Mouse (Mus musculus): Measurements from ENCODE around the gene Pfdn6. TPM values are rescaled to one million over a fixed set of nuclear protein-coding genes. Genes with fewer than 3 reads are reported as not detected.

The Pfdn6 gene
- polyA plus RNA-seq, 1 experiment, result 19.4 TPM

DNA sequence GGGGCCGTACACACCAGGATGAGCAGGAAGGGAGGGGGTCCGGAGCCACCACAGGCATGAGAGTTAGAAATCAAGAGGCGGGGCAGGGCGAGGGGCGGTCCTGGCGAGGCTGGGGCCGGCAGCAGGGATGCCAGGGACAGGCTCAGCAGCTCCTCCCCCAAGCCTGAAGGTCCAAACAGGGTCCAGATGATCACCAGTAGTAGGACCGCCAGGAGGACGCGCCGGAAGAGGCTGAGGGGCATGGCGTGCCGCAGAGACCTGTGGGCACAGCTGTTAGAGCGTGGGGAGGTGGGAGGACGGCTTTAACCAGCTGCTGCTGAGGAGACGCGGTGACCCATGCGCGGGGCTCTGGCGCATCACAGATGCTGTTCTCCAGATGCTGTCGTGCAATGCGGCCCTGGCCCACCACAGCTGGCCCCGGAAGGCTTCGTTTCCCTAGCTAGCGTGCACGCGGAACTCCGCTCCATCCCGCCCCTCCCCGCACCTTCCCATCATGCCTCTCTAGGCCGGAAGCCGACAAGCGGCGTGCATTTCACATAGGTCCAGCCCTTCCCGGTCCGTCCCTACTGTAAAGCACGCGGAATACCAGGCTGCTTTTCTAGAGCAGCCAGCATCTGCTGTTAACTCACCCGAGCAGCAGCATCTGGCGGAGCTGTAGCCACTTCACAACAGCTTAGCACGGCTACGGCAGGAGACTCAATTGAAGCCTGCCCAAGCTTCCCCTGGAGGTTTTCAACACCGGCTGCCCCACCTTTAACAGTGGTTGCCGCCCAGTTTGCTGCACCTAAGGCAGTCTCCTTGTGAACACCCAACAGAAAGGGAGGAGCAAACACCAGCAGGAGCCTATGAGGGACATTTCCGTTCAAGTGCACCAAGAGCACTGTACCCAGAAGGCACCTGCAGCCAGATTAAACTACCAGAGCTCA, 11.1 kb upstream of the Pfdn6 start, which contains the start of gene B3galt4:
Gene B3galt4 (minus strand): TSS at position 468 of the 926 bp plus-strand sequence.
- WGBS, result under 1% methylated on average over 45 of the region's 45 CpGs
- H3K4me1 ChIP-seq (ENCODE audit: control insufficient read depth, insufficient read depth, insufficient read length, low read length), result peaks cover 38% of the 10 kb centered on the region
- TF ChIP-seq POLR2A (IDR thresholded peaks at IDR 0.05; ENCODE audit: low read depth, low read length), result peak; percentile 46; the same call in 1 of the 2 replicates
- TF ChIP-seq CTCF (IDR thresholded peaks at IDR 0.05; ENCODE audit: extremely low read depth, insufficient read length, insufficient replicate concordance, low read depth, low read length), result no peak
- no peaks in the 10 kb centered on the region for H3K27me3 ChIP-seq (ENCODE audit: control insufficient read depth, insufficient read depth, low read length)
- H3K27ac ChIP-seq (ENCODE audit: insufficient read depth, low read depth, low read length), result peak within 1 kb of the TSS; percentile 73
- peaks cover 17% of the 10 kb centered on the region for H3K36me3 ChIP-seq (ENCODE audit: control insufficient read depth, insufficient read depth, low read length)
- peak within 1 kb of the TSS; percentile 69 for H3K4me3 ChIP-seq (ENCODE audit: low read depth, low read length)

- 44% methylated on average over 10 of the region's 10 CpGs for whole genome bisulfite sequencing
- H3K4me3 ChIP-seq (ENCODE audit: low read depth, low read length), result peak overlapping the region; percentile 69
- H3K27ac ChIP-seq (ENCODE audit: insufficient read depth, low read depth, low read length), result peak overlapping the region; percentile 73
- H3K4me1 ChIP-seq (ENCODE audit: control insufficient read depth, insufficient read depth, insufficient read length, low read length), result peaks cover 38% of the 10 kb centered on the region
- TF ChIP-seq CTCF (IDR thresholded peaks at IDR 0.05; ENCODE audit: extremely low read depth, insufficient read length, insufficient replicate concordance, low read depth, low read length) (no peak), POLR2A (IDR thresholded peaks at IDR 0.05; ENCODE audit: low read depth, low read length) (no peak)
- H3K27me3 ChIP-seq (ENCODE audit: control insufficient read depth, insufficient read depth, low read length), result no peaks in the 10 kb centered on the region
- H3K36me3 ChIP-seq (ENCODE audit: control insufficient read depth, insufficient read depth, low read length), result peaks cover 17% of the 10 kb centered on the region
These were observed 10.0 kb upstream of the Pfdn6 start for GRCm38 (mm10) chr17:33950131-33950625.

DNA sequence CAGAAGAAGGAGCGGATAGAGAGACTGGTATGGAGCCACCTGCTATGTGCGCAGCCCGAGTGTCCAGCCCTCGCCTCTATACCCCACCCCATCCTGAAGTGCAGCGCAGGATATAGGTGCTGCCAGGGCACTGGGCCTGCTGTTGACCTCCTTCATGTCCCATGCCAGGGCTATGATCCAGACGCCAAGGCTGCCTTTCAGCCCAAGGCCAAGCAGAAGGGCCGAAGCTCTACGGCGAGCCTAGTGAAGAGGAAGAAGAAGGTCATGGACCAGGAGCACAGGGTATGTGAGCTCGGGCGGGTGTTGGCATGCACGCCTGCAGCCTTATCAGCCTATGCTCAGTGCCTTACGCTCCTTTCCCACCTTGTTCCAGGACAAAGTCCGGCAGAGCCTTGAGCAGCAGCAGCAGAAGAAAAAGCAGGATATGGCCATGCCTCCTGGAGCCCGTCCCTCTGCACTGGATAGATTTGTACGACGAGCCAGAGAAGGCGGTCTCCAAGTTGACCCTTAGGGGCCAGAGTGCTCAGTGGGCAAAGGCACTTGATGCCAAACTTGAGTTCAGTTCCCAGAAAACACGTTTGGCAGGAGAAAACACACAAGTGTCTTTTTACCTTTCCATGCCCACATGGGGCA, 8.9 kb upstream of the Pfdn6 start:
- no peak; the same call in 1 of the 2 replicates for TF ChIP-seq POLR2A (IDR thresholded peaks at IDR 0.05; ENCODE audit: low read depth, low read length)
- no peak for TF ChIP-seq CTCF (IDR thresholded peaks at IDR 0.05; ENCODE audit: extremely low read depth, insufficient read length, insufficient replicate concordance, low read depth, low read length)
- H3K4me1 ChIP-seq (ENCODE audit: control insufficient read depth, insufficient read depth, insufficient read length, low read length), result peaks cover 33% of the 10 kb centered on the region
- H3K27ac ChIP-seq (ENCODE audit: insufficient read depth, low read depth, low read length), result peak overlapping the region; percentile 85
- H3K27me3 ChIP-seq (ENCODE audit: control insufficient read depth, insufficient read depth, low read length), result no peaks in the 10 kb centered on the region
- peak overlapping the region; percentile 50 for H3K4me3 ChIP-seq (ENCODE audit: low read depth, low read length)
- 35% methylated on average over 19 of the region's 19 CpGs for WGBS
- H3K36me3 ChIP-seq (ENCODE audit: control insufficient read depth, insufficient read depth, low read length), result peaks cover 15% of the 10 kb centered on the region

DNA sequence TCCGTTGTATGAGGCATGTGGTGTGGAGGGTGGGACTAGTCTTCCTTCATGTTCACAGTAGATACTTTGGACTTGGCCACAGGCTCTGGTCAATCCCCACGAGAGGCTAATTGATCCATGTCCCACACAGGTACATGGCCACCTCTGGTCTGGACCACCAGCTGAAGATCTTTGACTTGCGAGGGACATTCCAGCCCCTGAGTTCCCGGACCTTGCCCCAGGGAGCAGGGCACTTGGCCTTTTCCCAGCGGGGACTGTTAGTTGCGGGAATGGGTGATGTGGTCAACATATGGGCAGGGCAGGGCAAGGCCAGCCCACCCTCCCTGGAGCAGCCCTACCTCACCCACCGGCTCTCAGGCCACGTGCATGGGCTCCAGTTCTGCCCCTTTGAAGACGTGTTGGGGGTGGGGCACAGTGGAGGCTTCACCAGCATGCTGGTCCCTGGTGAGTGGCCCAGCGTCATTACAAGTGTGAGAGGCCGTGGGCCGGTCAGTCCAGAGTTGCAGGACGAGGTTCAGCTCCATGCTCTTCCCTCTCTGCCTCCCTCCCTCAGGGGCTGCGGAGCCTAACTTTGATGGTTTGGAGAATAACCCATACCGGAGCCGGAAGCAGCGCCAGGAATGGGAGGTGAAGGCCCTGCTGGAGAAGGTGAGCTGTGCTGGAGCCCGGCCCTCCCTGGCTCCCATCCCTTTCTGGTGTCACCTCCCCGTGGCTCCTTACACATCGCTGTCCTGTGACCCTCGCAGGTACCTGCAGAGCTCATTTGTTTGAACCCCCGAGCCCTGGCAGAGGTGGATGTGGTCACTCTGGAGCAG, 8.2 kb upstream of the Pfdn6 start:
- 62% methylated on average over 22 of the region's 22 CpGs for WGBS
- Histone ChIP-seq H3K36me3 (ENCODE audit: control insufficient read depth, insufficient read depth, low read length) (peaks cover 13% of the 10 kb centered on the region), H3K4me1 (ENCODE audit: control insufficient read depth, insufficient read depth, insufficient read length, low read length) (peaks cover 33% of the 10 kb centered on the region), H3K4me3 (ENCODE audit: low read depth, low read length) (peak overlapping the region; percentile 50), H3K27ac (ENCODE audit: insufficient read depth, low read depth, low read length) (peak overlapping the region; percentile 85; the same call in 1 of the 2 replicates), H3K27me3 (ENCODE audit: control insufficient read depth, insufficient read depth, low read length) (no peaks in the 10 kb centered on the region)
- TF ChIP-seq CTCF (IDR thresholded peaks at IDR 0.05; ENCODE audit: extremely low read depth, insufficient read length, insufficient replicate concordance, low read depth, low read length) (no peak), POLR2A (IDR thresholded peaks at IDR 0.05; ENCODE audit: low read depth, low read length) (no peak)

GRCm38 (mm10) chr17:33947430-33948089, 7.4 kb upstream of the Pfdn6 start:
- peaks cover 27% of the 10 kb centered on the region for H3K4me1 ChIP-seq (ENCODE audit: control insufficient read depth, insufficient read depth, insufficient read length, low read length)
- 69% methylated on average over 10 of the region's 10 CpGs for WGBS
- TF ChIP-seq CTCF (IDR thresholded peaks at IDR 0.05; ENCODE audit: extremely low read depth, insufficient read length, insufficient replicate concordance, low read depth, low read length), result no peak
- TF ChIP-seq POLR2A (IDR thresholded peaks at IDR 0.05; ENCODE audit: low read depth, low read length), result no peak

GRCm38 (mm10) chr17:33943454-33943853, 3.3 kb upstream of the Pfdn6 start:
- 94% methylated on average over 15 of the region's 15 CpGs for WGBS
- Histone ChIP-seq H3K36me3 (ENCODE audit: control insufficient read depth, insufficient read depth, low read length) (peaks cover 5% of the 10 kb centered on the region), H3K27ac (ENCODE audit: insufficient read depth, low read depth, low read length) (no peak overlapping the region), H3K27me3 (ENCODE audit: control insufficient read depth, insufficient read depth, low read length) (no peaks in the 10 kb centered on the region), H3K4me1 (ENCODE audit: control insufficient read depth, insufficient read depth, insufficient read length, low read length) (peaks cover 18% of the 10 kb centered on the region), H3K4me3 (ENCODE audit: low read depth, low read length) (no peak overlapping the region)
- TF ChIP-seq CTCF (IDR thresholded peaks at IDR 0.05; ENCODE audit: extremely low read depth, insufficient read length, insufficient replicate concordance, low read depth, low read length) (no peak), POLR2A (IDR thresholded peaks at IDR 0.05; ENCODE audit: low read depth, low read length) (no peak)

More at GRCm38 (mm10) chr17:33947430-33948089, 7.4 kb upstream of the Pfdn6 start:
- Histone ChIP-seq H3K36me3 (ENCODE audit: control insufficient read depth, insufficient read depth, low read length) (peaks cover 9% of the 10 kb centered on the region), H3K27me3 (ENCODE audit: control insufficient read depth, insufficient read depth, low read length) (no peaks in the 10 kb centered on the region), H3K4me3 (ENCODE audit: low read depth, low read length) (no peak overlapping the region), H3K27ac (ENCODE audit: insufficient read depth, low read depth, low read length) (no peak overlapping the region)

All from small intestine, adult 2 months (tissue).